Mouse (Mus musculus) ovary, postnatal 14 days (tissue): Measurements from ENCODE around the gene Rfk.

ENCODE experiments used
- DNase-seq: peaks from one replicate; pipeline ENCODE4 v3.0.0; 2022; ENCODE audit warnings: low spot score

Rfk gene

GRCm38 (mm10) chr19:17393841-17394591 lies at the start of gene Rfk:
TSS of gene Rfk (plus strand) at chr19:17394043.
- peak; percentile 89 for DNase-seq

GRCm38 (mm10) chr19:17344881-17345280 lies 49.0 kb upstream of the Rfk start:
- no peak for DNase-seq

GRCm38 (mm10) chr19:17346716-17347474 lies 46.9 kb upstream of the Rfk start:
- DNase-seq = no peak

GRCm38 (mm10) chr19:17347852-17348251 lies 46.0 kb upstream of the Rfk start:
- DNase-seq = no peak

GRCm38 (mm10) chr19:17353727-17354126 lies 40.1 kb upstream of the Rfk start:
- DNase-seq = no peak

GRCm38 (mm10) chr19:17354362-17354761 lies 39.5 kb upstream of the Rfk start:
- no peak for DNase-seq

GRCm38 (mm10) chr19:17354797-17355196 lies 39.0 kb upstream of the Rfk start:
- DNase-seq = no peak

GRCm38 (mm10) chr19:17355361-17355760 lies 38.5 kb upstream of the Rfk start:
- DNase-seq = no peak

- DNase-seq = peak; percentile 62
Measured at GRCm38 (mm10) chr19:17355950-17356867, 37.6 kb upstream of the Rfk start.

GRCm38 (mm10) chr19:17356932-17357331 lies 36.9 kb upstream of the Rfk start:
- no peak for DNase-seq

GRCm38 (mm10) chr19:17357391-17357790 lies 36.5 kb upstream of the Rfk start:
- no peak for DNase-seq

GRCm38 (mm10) chr19:17359315-17359890 lies 34.4 kb upstream of the Rfk start:
- DNase-seq = no peak

- DNase-seq = no peak
Measured at GRCm38 (mm10) chr19:17361181-17361580, 32.7 kb upstream of the Rfk start.

- DNase-seq = peak; percentile 15
Measured at GRCm38 (mm10) chr19:17364741-17365140, 29.1 kb upstream of the Rfk start.

GRCm38 (mm10) chr19:17366364-17367090 lies 27.3 kb upstream of the Rfk start:
- no peak for DNase-seq

GRCm38 (mm10) chr19:17368557-17368956 lies 25.3 kb upstream of the Rfk start:
- no peak for DNase-seq

- no peak for DNase-seq
Measured at GRCm38 (mm10) chr19:17369581-17369980, 24.3 kb upstream of the Rfk start.

GRCm38 (mm10) chr19:17372701-17373100 lies 21.1 kb upstream of the Rfk start, which contains the start of gene Gcnt1:
TSS of gene Gcnt1 (minus strand) at chr19:17372844.
- DNase-seq = no peak

GRCm38 (mm10) chr19:17378845-17379244 lies 15.0 kb upstream of the Rfk start:
- no peak for DNase-seq

- DNase-seq = no peak
Measured at GRCm38 (mm10) chr19:17380549-17380948, 13.3 kb upstream of the Rfk start.

GRCm38 (mm10) chr19:17382807-17383397 lies 10.9 kb upstream of the Rfk start:
- no peak for DNase-seq
